In the genomic region with DNA sequence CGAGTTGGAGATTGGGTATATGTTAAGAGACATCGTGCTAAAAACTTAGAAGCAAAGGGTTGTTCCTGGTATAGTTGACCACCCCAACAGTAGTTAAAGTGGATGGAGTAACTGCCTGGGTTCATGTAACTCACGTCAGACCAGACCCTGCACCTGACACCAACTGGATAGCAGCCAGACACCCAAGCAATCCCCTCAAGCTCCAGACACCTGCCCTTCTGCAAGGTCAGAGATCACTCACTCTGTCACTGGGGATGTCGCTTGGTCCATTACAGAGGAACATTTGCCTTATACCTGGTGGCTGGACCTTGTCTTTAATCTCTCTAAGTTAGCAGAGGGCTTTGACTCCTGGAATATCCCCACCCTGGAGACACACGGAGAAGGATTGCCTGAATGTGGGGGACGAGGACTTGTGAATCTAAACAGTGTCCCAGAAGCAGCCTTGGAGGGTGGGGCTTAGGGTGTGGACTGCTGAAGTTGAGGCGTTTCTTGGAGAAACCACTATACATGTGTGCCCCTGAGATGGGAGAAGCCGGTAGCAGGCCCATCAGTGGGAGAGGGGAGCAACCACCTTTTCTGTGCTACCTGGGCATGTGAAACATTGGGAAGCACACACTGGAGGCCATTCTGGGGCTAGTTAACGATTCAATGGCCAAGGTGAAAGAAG, we compare ENCODE assay signal across 21 mouse cellular contexts. TPM values are rescaled to one million over a fixed set of nuclear protein-coding genes. Genes with fewer than 3 reads are reported as not detected.
DNase-seq lines count a peak whose midpoint lies in the region; ATAC-seq and TF ChIP-seq lines count a peak whose summit lies in the region.
"Had no signal": no experiment of that assay in that cellular context is flagged by ENCODE, and none has a peak within 500 bp of the region (broad histone marks: within the 10 kb centered on the region; RNA-seq: fewer than 3 reads in every experiment).

No protein-coding gene starts in this region.

- TF ChIP-seq CTCF in cerebellum, adult 2 months (IDR thresholded peaks at IDR 0.05; ENCODE audit: borderline replicate concordance, insufficient read depth, low read depth, low read length) = no peak

- H3K4me3 ChIP-seq in liver, embryonic 12.5 days = no peak overlapping the region
- H3K4me3 ChIP-seq in liver, embryonic 16.5 days (ENCODE audit: low read depth, low read length) = no peak overlapping the region
- H3K4me3 ChIP-seq in cerebellum, adult 2 months (replicated peaks; ENCODE audit: insufficient read depth, low read depth, low read length) = no peak overlapping the region
- H3K4me3 ChIP-seq: embryonic facial prominence, embryonic 13.5 days; forebrain, embryonic 13.5 days; heart, embryonic 12.5 days had no signal

- no peaks in the 10 kb centered on the region for H3K9me3 ChIP-seq in liver, embryonic 12.5 days (replicated peaks)
- H3K9me3 ChIP-seq in liver, embryonic 16.5 days (replicated peaks; ENCODE audit: control insufficient read depth, low read length) = no peaks in the 10 kb centered on the region
- H3K9me3 ChIP-seq: embryonic facial prominence, embryonic 13.5 days; forebrain, embryonic 13.5 days; heart, embryonic 12.5 days had no signal

- no peaks in the 10 kb centered on the region for H3K36me3 ChIP-seq in liver, embryonic 12.5 days
- no peaks in the 10 kb centered on the region for H3K36me3 ChIP-seq in liver, embryonic 16.5 days (ENCODE audit: control insufficient read depth, insufficient read depth)
- H3K36me3 ChIP-seq: embryonic facial prominence, embryonic 13.5 days; heart, embryonic 12.5 days had no signal

- DNase-seq in ES-CJ7 (ENCODE audit: low read depth, low spot score) (peak; percentile 74), R1 (ENCODE audit: low read depth, low spot score) (peak; percentile 75)
- DNase-seq in layer of hippocampus, postnatal 25 days (ENCODE audit: extremely low spot score in 1 of 2, low spot score in 1 of 2) = no peak
- DNase-seq in cerebellum, adult 2 months = no peak
- DNase-seq in cerebellum, postnatal 25 days = no peak
- DNase-seq: adrenal gland, adult 8-10 months; cerebellum, adult 11 months; cerebellum, postnatal 10 days; forebrain, postnatal 0 days; gastrocnemius, postnatal 14 days; heart, postnatal 36 days had no signal

- ATAC-seq in liver, embryonic 12.5 days = peak; percentile 89
- ATAC-seq in liver, embryonic 16.5 days (ENCODE audit: low read depth) = peak; percentile 47; the same call in 1 of the 2 replicates
- ATAC-seq: forebrain, embryonic 13.5 days; forebrain, postnatal 0 days; hindbrain, embryonic 16.5 days; inflammation-experienced regulatory T-cells, adult 6 months; intestine, postnatal 0 days; Patski had no signal

- TF ChIP-seq POLR2A in cerebellum, adult 2 months (IDR thresholded peaks at IDR 0.05; ENCODE audit: borderline replicate concordance, insufficient read depth, low read length) = no peak

- H3K27me3 ChIP-seq in liver, embryonic 12.5 days (replicated peaks) = peaks cover 7% of the 10 kb centered on the region
- no peaks in the 10 kb centered on the region for H3K27me3 ChIP-seq in liver, embryonic 16.5 days (ENCODE audit: control insufficient read depth, insufficient read depth, low read depth, low read length)
- H3K27me3 ChIP-seq in cerebellum, adult 2 months (ENCODE audit: control insufficient read depth, insufficient read depth, low read length) = no peaks in the 10 kb centered on the region
- H3K27me3 ChIP-seq: CH12.LX; embryonic facial prominence, embryonic 13.5 days; forebrain, embryonic 13.5 days; heart, embryonic 12.5 days; Patski had no signal

- peaks cover 17% of the 10 kb centered on the region for H3K4me1 ChIP-seq in liver, embryonic 12.5 days
- no peaks in the 10 kb centered on the region; the same call in 1 of the 2 replicates for H3K4me1 ChIP-seq in liver, embryonic 16.5 days (ENCODE audit: control insufficient read depth, low read depth, low read length)
- no peaks in the 10 kb centered on the region for H3K4me1 ChIP-seq in cerebellum, adult 2 months (ENCODE audit: control insufficient read depth, insufficient read depth, low read length)
- H3K4me1 ChIP-seq: embryonic facial prominence, embryonic 13.5 days; forebrain, embryonic 13.5 days; heart, embryonic 12.5 days had no signal

- no peak overlapping the region for H3K9ac ChIP-seq in liver, embryonic 12.5 days
- no peak overlapping the region for H3K9ac ChIP-seq in liver, embryonic 16.5 days (ENCODE audit: low read depth, low read length)
- H3K9ac ChIP-seq: embryonic facial prominence, embryonic 13.5 days; forebrain, embryonic 13.5 days; forebrain, postnatal 0 days; heart, embryonic 12.5 days had no signal

- peak overlapping the region; percentile 38 for H3K4me2 ChIP-seq in liver, embryonic 12.5 days
- H3K4me2 ChIP-seq in liver, embryonic 16.5 days (ENCODE audit: low read depth, low read length) = no peak overlapping the region
- H3K4me2 ChIP-seq: embryonic facial prominence, embryonic 13.5 days; forebrain, embryonic 13.5 days; heart, embryonic 12.5 days had no signal

- WGBS in liver, embryonic 12.5 days (ENCODE audit: insufficient replicate concordance) = 51% methylated on average over 9 of the region's 9 CpGs
- 57% methylated on average over 9 of the region's 9 CpGs for WGBS in liver, embryonic 16.5 days (ENCODE audit: insufficient replicate concordance)
- WGBS in cerebellum, adult 2 months = 84% methylated on average over 9 of the region's 9 CpGs

- H3K27ac ChIP-seq in liver, embryonic 12.5 days = no peak overlapping the region
- no peak overlapping the region for H3K27ac ChIP-seq in liver, embryonic 16.5 days (ENCODE audit: low read length)
- H3K27ac ChIP-seq in cerebellum, adult 2 months (ENCODE audit: insufficient read depth, low read length) = no peak overlapping the region
- H3K27ac ChIP-seq: embryonic facial prominence, embryonic 13.5 days; forebrain, embryonic 13.5 days had no signal

RNA-seq across cellular contexts. Expression of a gene that starts 19.0 kb away (rescaled TPM):
- polyA plus RNA-seq in liver, embryonic 12.5 days (2016; fragmentation: Nextera tagmentation; extraction: Ambion mirVana) = 563 and 590 TPM in 2 replicates
- polyA plus RNA-seq in liver, embryonic 16.5 days (2015; fragmentation: Nextera tagmentation; extraction: Ambion mirVana) = 236 and 253 TPM in 2 replicates
- 100 to 1,000 TPM; 166 to 180 TPM for total RNA-seq in layer of hippocampus, postnatal 25 days (2021)
- 116 and 118 TPM in 2 replicates for polyA plus RNA-seq in cerebellum, adult 2 months (2012; rRNA removed)

RNA-seq across cellular contexts. Expression of a gene that starts 19.1 kb away (rescaled TPM):
- 637 and 645 TPM in 2 replicates for polyA plus RNA-seq in liver, embryonic 12.5 days (2016; fragmentation: Nextera tagmentation; extraction: Ambion mirVana)
- 269 and 326 TPM in 2 replicates for polyA plus RNA-seq in liver, embryonic 16.5 days (2015; fragmentation: Nextera tagmentation; extraction: Ambion mirVana)
- total RNA-seq in layer of hippocampus, postnatal 25 days (2021) = 10 to 100 TPM; 94.6 to 99.5 TPM
- 156 and 173 TPM in 2 replicates for polyA plus RNA-seq in cerebellum, adult 2 months (2012; rRNA removed)

RNA-seq across cellular contexts. Expression of a gene that starts 24.0 kb away (rescaled TPM):
- 55.4 and 58.8 TPM in 2 replicates for polyA plus RNA-seq in liver, embryonic 12.5 days (2016; fragmentation: Nextera tagmentation; extraction: Ambion mirVana)
- 39.5 and 39.8 TPM in 2 replicates for polyA plus RNA-seq in liver, embryonic 16.5 days (2015; fragmentation: Nextera tagmentation; extraction: Ambion mirVana)
- total RNA-seq in layer of hippocampus, postnatal 25 days (2021) = 10 to 100 TPM; 57.1 to 57.5 TPM
- 48.0 and 48.8 TPM in 2 replicates for polyA plus RNA-seq in cerebellum, adult 2 months (2012; rRNA removed)

RNA-seq across cellular contexts. Expression of a gene that starts 54.5 kb away (rescaled TPM):
- 19.5 TPM in 2 replicates for polyA plus RNA-seq in liver, embryonic 12.5 days (2016; fragmentation: Nextera tagmentation; extraction: Ambion mirVana)
- 12.0 and 12.7 TPM in 2 replicates for polyA plus RNA-seq in liver, embryonic 16.5 days (2015; fragmentation: Nextera tagmentation; extraction: Ambion mirVana)
- 10 to 100 TPM; 17.9 to 19.7 TPM for total RNA-seq in layer of hippocampus, postnatal 25 days (2021)
- polyA plus RNA-seq in cerebellum, adult 2 months (2012; rRNA removed) = 27.5 and 30.8 TPM in 2 replicates

Comparison
In these comparisons a context has a peak if more than half of its experiments do, and no peak if none do; other contexts are left out.
1. DNase-seq: peak in ES-CJ7 (single experiment) and R1 (single experiment); none in layer of hippocampus, postnatal 25 days (0 of 2), cerebellum, adult 2 months (0 of 2) and cerebellum, postnatal 25 days (0 of 2).